Mouse (Mus musculus): ENCODE measurements around the gene Zic5.
"Not testable (repeated sequence)": the region's sequence is repeated elsewhere in the genome, so short reads cannot be mapped to it uniquely, and the experiment has no call there.

Zic5 gene

DNA sequence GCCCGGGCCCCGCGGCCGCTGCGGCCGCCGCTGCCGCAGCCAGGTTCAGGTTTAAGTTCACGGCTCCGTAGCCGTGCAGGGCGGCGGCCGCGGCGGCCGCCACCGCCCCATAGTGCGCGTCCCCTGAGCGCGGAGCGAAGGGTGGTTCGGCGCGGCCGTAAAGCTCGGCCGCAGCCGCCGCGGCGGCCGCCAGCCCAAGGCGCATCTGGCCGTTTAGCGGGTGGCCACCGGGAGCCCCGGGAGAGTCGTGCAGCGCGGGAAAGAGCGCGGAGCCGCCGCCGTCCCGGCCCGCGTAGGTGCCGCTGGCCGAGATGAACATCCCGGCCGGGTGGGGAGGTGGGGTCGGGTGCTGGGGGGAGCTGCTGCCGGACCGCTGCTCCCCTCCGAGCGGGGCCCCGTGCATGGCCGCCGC, 1.1 kb downstream of the Zic5 start:
- in situ Hi-C loops (cut with MboI) = no loop called here

DNA sequence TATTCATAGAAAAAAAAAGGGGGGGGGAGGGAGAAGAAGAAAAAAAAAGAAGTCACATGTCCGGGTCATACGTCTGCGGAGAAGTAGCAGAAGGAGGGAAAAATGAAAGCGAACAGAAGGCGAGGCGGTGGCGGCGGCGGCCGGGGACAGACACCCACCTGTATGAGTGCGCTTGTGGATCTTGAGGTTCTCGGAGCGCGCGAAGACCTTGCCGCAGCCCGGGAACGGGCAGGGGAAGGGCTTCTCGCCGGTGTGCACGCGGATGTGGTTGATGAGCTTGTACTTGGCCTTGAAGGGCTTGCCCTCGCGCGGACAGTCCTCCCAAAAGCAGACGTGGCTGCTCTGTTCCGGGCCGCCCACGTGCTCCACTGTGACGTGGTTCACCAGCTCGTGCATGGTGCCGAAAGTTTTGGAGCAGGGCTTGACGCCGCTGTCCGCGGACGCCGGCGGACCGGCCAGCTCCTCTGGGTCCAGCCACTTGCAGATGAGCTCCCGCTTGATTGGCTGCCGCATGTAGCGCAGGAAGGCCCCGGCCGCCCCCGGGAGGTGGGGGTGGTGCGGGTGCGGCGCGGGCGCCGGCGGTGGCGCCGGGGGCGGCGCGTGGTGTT, 1.6 kb downstream of the Zic5 start:
- in situ Hi-C loops (cut with MboI) = not testable (repeated sequence)

DNA sequence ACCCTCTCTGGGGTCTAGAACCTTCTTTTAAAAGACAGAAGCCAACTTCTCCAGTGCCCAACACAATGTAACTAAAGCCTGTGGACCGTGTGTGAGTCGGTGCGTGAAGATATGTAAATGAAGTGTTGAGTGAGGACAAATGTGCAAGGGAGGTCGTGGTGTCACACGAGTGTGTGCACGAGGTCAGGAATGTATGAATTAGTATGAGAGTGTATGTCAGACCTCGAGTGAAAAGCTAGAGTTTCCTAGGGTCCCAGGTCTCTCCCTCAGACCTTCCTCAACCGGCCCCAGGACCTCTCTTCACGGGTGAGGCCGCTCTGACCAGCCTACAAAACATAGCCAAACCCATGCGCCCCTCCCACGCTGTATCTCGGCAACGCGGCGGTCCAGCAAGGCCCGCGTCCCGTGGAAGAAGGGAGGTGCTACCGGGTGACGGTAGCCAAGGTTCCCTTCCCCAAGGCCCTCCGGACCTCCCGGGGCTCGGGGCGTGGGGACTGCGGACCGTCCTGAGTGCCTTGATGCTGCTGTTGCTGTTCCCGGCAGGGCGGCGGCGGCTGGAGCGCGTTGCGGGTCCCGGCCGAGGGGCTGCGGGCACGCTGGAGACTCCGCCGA, 2.3 kb downstream of the Zic5 start:
- in situ Hi-C loops (cut with MboI) = no loop called here

DNA sequence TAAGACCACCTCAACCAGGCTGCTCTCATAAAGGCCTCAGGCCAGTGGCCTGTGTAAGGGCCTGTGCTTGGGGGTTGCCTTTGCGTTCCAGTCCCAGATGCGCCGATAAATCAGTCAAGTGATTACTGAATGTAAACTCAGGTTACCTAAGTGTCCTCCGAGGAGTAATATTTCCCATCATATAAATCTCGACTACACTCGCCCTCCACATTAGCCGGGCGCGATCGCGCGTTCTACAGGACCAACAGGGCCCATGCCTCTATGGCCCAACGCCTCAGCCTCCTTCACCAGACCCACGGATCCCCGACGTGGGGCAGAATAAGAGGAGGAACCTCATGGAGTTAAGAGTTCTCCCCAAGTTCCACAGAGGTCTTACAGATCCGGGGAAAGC, 2.8 kb downstream of the Zic5 start:
- in situ Hi-C loops (cut with MboI) = no loop called here

DNA sequence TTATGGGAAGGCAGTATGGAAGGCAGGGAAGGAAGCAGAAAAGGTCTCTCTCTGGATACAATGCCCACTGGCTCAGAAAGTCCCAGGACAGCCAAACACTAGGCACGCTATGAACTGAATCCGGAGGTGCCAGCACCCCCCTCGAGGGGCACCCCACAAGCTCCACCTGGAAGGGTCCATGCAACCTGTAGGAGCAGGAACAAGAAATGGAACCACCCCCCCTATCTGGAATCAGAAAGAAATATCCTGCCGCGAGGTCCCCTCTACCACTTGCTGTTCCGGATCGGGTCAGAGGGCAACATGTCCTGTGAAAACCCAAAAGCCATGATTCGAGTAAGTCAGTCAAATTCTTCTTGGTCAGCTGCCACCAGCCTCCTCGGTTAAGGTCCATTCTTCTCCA, 3.5 kb downstream of the Zic5 start:
- in situ Hi-C loops (cut with MboI) = no loop called here

DNA sequence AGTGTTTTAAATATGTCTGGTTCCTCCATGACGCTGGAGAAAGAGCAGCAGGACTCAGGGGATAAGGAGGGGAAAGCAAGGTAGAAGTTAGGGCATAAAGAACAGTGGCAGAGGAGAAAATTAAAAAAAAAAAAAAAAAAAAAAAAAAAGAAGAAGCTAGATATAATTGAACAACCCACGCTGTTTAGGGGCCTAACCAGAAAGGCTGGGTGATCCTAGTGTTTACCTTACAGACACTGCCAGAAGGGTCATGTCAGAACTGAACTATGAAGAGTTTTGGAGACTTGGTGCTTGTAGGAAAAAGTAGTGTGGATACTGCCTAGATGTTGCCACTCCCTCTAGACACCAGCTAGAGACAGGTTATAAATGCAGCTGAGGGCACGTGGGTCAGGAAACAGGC, 4.0 kb downstream of the Zic5 start:
- in situ Hi-C loops (cut with MboI) = no loop called here

DNA sequence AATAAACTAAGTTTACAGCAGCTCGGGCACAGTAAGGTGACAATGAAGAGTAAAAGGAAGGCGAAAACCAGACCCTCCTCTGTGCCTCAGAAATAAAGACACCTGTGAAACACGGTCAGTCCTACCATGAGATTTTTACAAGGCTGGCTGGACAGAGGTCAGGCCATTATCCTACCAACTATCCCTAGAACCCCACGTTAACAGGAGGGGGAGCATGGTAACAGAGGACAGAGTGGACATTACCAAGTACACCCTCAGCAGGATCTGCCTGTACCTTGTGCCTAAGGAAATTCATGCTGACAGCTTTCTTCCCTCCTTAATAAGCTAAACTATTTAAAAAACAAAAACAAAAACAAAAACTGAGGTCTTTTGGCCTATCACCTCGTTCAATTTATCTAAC, 5.3 kb downstream of the Zic5 start:
- in situ Hi-C loops (cut with MboI) = no loop called here

DNA sequence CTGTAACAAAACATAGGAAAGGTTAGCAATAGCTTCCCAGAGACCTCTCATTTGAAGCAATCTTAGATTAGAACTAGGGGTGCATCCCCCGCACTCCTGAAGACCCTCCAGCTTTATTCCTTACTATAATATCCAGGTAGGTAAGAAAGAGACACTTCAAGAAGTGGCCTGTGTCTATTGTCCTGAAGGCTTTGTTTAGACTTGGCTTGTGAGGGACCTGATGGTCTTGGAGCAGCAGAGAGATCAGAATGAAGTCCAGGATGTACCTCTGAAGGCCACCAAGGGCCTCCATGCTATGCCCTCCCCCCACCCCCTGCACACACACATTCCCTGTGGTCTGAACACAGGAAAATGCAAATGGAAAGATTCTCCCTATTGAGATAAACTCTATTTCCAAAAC, 5.7 kb downstream of the Zic5 start:
- in situ Hi-C loops (cut with MboI) = no loop called here

DNA sequence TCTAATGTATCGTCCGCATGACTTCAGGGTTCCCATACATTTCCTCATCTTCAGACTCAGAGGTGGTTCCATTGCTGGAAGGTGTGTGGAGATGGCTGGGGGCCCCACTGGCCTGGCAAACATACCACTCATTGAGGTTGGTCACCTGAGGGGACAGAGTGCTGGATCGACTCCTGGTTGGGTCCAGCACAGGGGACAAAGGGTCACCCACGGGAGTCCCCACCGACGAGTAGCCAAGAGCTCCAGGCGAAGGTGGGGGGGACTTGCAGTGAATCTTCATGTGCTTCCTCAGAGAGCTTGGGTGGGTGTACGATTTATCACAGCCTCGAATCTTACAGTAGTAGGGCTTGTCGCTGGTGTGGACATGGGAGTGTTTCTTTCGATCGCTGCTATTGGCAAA, 6.1 kb downstream of the Zic5 start:
- in situ Hi-C loops (cut with MboI) = not testable (repeated sequence)

DNA sequence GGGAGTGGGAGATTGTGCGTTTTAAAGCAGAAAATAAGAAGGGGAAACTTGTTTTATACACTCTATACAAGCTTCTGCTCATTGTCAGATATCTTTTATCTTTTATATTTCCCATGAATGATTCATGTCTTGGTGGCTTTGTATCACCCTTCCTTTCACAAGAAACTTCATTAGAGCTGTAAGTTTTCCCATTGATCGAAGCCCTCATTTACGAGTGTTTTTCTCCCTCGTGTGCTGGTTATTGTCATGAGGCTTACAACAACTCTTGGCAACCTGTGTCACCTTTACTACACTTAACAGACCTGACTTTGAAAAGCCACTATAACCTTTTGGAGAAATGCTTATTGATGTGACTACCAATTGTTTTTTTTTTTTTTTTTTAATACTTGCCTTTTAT, 9.9 kb downstream of the Zic5 start:
- in situ Hi-C loops (cut with MboI) = no loop called here

DNA sequence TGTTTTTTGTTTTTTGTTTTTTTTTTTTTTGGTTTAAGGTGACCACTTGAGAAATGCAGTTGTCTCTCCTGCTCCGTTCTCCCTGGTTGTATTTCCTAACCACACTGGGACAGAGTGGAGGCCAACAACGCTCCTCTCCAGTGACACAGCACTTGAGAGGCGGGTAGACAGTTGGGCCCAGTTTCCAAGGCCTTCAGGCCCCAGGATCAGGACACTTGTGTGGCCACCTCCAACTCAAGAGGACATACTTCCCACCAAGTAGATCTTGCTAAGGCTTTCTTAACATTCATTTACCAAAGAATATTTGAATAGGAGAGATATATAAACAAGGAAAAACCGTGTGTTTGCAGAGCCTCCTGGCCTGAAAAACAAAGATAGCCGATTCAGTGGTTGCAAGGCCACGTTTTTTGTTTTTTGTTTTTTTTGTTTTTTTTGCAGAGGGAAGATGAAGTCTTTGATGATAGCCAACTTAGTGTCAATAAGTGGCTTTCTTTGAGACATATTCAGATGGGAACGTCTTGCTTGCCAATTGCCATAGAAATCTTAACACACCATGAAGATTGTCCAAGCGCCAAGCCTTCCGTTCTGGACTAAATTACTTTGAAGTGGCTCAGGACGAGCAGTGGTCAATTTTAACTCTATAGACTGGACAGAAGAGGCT, 10.4 kb downstream of the Zic5 start:
- in situ Hi-C loops (cut with MboI) = no loop called here

DNA sequence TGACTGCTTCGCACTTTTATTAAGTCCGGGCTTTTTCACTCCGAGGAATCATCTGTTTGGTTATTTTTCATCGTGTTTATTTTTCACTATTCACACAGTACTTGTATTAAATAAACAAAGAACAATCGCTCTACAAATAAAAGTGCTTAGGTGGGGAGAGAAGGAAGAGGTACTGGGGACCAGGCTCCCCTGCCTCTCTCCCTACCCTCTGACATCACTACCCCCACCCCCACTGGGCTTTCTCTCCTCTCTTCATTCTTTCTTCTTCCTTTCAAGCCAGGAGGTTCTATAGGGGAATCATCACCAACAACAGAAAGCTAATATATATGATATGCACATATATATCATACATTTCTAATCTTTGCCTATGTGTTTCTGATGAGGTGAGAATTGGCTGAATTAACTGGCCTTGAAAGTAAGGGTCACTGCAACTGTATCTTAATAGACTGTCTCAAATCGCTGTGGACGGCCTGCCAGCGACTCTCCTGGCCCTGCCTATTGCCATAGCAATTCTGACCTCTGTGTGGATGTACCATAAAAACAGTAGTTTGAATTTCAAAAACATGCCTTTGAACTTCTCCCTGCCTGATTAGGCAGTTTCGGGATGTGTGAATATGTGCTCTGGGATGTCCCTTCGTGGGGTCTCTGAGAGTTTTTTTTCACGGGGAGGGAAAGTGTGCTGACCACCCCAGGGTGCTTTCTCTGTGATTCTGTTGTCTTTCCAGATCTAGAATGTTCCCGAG, 11.3 kb downstream of the Zic5 start:
- in situ Hi-C loops (cut with MboI) = no loop called here

DNA sequence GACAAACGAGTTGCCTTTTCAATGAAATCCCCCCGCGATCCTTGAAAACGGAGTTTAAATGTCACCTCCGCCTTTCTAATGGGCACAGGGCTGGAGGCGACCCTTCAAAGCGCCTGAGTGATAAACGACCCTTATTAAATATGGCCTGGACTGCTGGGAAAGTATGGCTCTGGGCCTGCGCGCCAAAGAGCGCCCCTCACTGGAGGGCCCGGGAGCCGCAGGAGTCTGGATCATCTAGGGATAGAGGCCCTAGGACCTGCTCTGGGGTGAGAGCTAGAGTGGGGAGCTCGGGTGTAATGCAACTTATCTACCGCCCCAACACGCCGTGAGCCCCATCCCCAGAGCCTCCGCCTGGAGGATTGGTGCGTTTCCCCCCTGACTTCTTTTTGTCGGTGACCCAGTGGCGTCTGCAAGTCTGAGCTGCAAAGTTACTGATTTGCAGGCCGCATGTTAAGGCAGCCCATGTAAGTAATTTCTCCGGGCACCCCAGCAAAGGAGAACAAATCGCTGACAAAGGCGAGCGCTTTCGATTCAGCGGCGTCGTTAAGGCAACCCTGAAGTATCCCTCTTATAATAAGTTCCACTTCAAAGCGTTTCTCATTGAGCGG, 12.0 kb downstream of the Zic5 start:
- in situ Hi-C loops (cut with MboI) = no loop called here

DNA sequence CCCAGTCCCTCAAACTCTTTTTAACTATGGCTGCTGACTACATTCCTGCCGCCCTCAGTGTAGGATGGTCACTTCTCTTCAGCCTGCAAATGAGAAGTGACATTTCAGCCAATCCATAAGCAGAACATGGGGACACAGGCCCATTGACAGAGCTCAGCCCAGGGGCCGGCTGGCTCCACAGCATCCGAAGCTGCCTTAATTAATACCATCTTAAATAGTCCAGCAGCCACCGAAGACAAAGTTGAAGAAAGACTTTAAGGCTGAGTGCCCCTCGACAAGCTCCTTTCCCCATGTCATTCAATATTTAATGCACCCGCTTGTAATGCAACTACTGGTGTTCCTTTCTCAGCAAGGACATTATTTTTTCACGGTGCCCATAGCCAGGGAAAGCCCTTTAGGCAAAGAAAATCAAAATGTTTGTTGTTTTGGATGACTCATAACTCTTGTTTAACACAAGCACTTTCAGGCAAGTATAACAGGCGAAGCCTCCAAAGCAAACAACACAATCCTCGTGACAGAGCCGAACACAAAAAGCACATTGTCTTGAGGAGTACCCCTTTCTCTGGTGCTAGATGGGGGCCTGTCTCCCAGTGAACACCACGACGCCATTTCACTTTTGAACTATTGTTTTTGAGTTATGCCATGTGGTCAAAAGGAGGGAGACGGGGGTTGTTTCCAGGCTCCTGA, 12.6 kb downstream of the Zic5 start:
- in situ Hi-C loops (cut with MboI) = no loop called here

DNA sequence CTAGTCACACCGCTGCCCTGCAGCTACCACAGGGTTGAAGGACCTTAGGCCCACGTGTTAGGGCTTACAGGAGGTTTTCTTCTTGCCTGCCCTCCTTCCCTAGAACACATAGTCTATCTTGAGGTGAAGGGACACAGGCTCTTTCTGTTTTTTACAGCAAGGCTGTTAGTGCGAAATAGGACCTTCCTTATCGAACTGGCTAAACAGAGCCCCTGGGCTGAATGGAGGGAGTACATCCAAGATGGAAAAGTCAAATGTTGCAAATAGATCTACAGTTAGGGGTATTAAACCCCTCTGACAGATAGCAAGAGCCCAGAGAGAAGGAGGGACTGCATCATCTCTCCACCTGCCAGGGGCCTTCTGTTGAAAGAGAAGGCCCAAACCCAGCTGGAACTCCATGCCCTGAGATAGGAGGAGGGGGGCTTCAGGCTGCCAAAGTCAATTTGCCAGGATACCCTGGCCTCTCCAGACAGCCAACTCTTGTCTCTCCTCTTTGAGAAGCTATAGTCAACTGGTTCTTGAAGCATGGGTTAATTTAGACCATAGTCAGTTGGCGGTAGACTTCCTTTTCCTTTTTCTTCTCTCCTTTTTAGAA, 13.8 kb downstream of the Zic5 start:
- in situ Hi-C loops (cut with MboI) = no loop called here

DNA sequence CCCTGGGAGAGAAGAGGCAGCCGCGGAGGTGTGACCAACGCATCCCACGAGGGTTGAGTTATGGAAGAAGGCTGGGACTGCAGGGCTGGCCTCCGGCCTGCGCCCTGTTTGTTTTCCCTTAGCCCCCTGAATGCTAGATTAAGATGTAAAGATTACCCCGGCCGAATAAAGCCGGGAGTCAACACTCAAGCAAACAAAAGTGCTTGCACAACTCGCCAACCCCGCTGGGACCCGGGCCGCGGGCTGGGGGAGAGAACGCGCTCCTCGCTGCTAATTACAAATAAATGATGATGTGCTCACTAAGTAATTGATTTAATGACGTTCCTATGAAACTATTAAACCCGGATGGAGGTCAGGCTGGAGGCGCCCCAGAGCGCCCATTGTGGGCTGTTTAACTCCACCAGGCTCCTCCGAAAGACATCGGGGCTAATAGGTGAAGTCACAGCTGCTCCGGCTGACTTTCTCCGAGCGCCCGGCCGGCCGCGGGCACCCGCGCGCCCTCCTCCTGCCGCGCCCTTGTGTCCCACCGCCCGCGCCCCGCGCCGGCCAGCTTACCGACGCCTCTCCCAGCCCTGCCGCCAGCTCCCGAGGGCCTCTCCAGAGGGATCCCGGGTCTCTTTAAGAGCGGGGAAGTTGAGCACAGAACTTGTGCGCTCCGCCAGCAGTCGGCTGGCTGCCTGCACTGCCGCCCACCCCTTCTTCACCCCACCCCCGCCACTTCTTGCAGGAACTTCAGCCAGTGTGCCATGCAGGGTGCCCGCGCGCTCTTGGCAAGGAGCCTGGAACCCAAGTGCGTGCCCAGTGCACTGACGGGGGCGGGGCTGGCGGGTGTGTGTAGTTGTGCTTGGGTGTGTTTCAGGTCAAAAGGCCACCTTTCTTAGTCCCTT, 14.7 kb downstream of the Zic5 start, which contains the start of gene Gm5089:
Gm5089 (minus strand) TSS at position 620 of the 887 bp plus-strand sequence.
- in situ Hi-C loops (cut with MboI) = no loop called here

DNA sequence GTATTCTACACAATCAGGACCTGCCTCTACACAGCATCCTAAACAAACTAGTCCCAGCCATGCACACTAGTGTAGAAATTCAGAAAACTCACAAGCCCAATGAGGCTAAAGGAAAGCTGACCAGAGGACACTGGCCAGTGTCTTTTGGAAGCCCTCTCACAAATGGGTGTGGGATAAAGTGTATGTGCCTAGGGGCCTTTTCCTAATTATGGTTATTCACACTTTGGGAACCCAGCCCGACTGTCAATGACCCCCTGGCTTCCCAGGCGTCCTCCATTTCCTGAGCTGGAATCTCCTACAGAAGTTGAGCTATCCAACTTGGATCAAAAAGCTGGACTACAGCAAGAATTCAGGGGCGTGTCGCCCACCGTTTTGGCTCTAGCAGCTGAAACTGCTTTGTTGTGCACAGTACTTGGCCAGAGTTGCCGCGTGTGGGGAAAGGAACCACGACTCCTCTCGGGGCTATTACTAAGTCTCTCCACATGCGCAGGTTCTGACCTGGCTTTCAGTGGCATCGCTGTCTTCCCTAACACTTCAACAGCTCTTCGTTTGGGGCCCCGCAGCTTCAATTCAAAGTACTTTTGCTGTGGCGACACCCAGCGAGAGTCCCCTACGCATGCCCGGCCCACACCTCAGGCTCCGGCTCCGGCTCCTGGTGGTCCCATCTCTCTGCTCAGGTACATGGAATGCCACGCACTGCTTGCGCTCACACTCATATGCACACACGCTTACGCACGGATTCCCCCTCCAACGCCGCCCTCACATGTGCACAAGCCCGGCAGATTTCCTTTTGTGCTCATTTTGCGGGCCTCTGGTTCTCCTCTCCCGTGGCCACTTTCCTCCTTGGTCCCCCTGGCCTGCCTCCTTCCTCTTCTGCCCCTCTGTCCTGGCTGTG, 15.6 kb downstream of the Zic5 start:
- in situ Hi-C loops (cut with MboI) = no loop called here

DNA sequence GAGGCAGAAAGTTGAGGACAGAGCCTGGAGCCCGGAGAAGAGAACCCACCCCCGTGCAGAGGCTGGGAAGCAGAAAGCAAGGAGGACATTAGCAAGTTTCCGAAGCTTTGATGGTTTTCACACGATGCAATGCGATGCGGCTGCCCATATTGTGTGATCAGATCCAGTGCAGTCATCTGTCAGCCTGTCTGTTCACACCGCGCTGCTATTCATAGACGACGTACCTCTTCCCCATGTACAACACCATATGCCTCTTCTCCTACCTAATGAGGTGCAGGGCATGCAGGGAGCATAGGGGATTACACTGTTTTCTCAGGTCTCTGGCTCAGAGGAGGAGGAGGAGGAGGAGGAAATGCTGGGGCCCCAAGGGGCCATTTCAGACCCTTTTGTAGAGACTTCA, 28.6 kb downstream of the Zic5 start:
- in situ Hi-C loops (cut with MboI) = no loop called here

DNA sequence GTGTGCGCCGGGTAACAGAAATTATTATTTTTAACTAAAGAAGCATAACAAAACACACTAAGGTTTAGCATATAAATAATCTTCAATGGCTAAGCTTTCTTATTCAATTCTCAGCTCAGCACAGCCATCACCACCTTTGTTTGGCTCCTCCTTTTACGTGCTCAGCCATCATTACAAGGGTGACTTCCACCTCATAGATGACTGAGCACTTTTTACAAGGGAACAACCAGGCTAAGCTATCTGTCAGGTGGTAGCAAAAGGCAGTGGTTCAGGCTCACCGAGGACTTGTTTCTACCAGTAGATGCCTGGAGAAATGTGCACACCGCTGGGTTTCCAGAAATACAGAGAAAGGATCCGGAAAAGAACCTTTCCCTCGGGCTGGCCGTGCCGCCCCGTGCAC, 31.4 kb downstream of the Zic5 start:
- in situ Hi-C loops (cut with MboI) = no loop called here
